Mouse (Mus musculus): ENCODE measurements around the gene Zswim5. TPM values are rescaled to one million over a fixed set of nuclear protein-coding genes. Genes with fewer than 3 reads are reported as not detected.

Gene Zswim5
- polyA plus RNA-seq, 1 experiment from 2014 or later = 11.1 TPM

DNA sequence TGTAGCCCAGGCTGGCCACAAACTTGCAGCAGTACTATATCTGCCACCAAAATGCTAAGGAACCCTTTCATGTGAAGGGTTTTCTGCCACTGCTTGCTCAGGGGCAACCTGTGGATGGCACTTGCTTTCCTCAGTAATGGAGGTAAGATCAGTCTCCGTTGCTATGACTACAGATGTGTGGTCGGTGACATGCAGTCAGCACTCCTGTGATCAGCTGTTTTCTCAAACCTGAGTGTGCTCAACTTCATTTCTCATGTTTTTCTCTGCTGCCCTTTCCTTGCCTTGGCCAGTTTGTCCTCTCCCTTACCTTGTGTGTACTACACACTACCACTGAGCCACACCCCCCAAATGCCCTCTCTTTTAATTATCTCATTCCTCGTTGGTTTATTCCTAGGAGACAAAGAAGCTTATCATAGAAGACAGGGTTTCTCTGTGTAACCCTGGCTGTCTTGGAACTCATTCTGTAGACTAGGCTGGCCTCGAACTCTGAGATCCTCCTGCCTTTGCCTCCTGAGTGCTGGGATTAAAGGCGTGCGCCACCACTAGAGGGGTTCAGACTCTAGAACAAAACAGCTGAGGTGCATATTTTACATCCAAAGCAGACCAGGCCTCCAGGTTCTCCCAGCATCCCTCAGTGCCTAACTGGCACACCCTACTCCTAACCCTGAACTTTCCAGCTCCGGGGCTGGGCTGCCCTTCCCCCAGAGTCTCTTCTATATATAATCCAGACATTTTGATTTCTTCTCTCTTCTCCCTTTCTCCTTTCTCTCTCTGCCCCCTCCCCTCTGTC lies 128.6 kb downstream of the Zswim5 start:
- H3K27ac ChIP-seq (ENCODE audit: low read depth, low read length) = no peak overlapping the region
- peaks cover 38% of the 10 kb centered on the region for H3K36me3 ChIP-seq (ENCODE audit: control insufficient read depth, insufficient read depth, low read length)
- no peak overlapping the region for H3K4me2 ChIP-seq (ENCODE audit: low read length)
- no peaks in the 10 kb centered on the region for H3K9me3 ChIP-seq (replicated peaks; ENCODE audit: control insufficient read depth, low read length)
- H3K4me3 ChIP-seq (ENCODE audit: low read depth, low read length) = no peak overlapping the region
- DNase-seq (ENCODE audit: low spot score) = no peak
- ATAC-seq = no peak
- no peak overlapping the region for H3K9ac ChIP-seq (ENCODE audit: low read length)
- H3K4me1 ChIP-seq (ENCODE audit: control insufficient read depth, insufficient read depth, low read length) = no peaks in the 10 kb centered on the region
- 73% methylated on average over 7 of the region's 7 CpGs for WGBS
- no peaks in the 10 kb centered on the region for H3K27me3 ChIP-seq (replicated peaks; ENCODE audit: control insufficient read depth, insufficient read depth, low read length)

DNA sequence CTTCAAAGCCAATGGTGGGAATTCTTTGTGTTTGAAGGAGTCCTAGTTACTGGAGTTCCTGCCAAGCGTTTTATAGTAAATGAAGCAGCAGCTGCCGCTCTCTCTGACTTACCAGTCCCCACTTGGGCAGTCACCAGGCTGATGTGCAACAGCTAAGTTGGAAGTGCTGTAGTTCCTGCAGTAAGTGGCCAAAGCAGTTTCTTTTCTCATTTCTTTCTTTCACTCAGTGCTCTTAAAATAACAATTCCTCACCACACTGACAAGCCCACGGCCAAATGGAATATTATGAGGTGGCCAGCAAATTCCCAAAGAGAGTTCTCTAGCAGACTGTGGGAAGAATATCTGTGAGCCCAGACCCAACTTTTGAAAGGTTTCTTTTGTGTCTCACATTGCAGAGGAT lies 129.9 kb downstream of the Zswim5 start:
- Histone ChIP-seq H3K4me3 (ENCODE audit: low read depth, low read length) (no peak overlapping the region), H3K9me3 (replicated peaks; ENCODE audit: control insufficient read depth, low read length) (no peaks in the 10 kb centered on the region), H3K4me1 (ENCODE audit: control insufficient read depth, insufficient read depth, low read length) (no peaks in the 10 kb centered on the region), H3K36me3 (ENCODE audit: control insufficient read depth, insufficient read depth, low read length) (peaks cover 26% of the 10 kb centered on the region), H3K27ac (ENCODE audit: low read depth, low read length) (no peak overlapping the region), H3K27me3 (replicated peaks; ENCODE audit: control insufficient read depth, insufficient read depth, low read length) (no peaks in the 10 kb centered on the region), H3K9ac (ENCODE audit: low read length) (no peak overlapping the region), H3K4me2 (ENCODE audit: low read length) (no peak overlapping the region)
- DNase-seq (ENCODE audit: low spot score) (no peak), ATAC-seq (no peak)
- 76% methylated on average over 3 of the region's 3 CpGs for WGBS

DNA sequence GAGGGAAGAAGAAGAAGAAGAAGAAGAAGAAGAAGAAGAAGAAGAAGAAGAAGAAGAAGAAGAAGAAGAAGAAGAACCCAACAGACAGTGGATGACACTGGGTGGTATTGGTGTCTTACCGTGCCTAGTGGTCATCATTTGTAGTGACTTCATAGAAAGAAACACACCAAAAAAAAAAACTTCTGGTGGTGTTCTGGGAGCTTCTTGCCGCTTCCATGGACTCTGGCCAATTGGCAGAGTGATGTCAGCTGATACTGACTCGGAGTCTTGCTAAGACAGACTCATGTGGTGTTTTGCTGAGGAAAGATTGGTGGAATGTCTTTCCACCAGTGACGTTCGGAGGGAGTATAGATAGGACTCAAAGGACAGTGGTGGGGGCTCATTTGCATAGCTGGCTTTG lies 133.1 kb downstream of the Zswim5 start:
- Histone ChIP-seq H3K36me3 (ENCODE audit: control insufficient read depth, insufficient read depth, low read length) (no peaks in the 10 kb centered on the region), H3K4me3 (ENCODE audit: low read depth, low read length) (no peak overlapping the region), H3K4me2 (ENCODE audit: low read length) (no peak overlapping the region), H3K27ac (ENCODE audit: low read depth, low read length) (no peak overlapping the region), H3K9me3 (replicated peaks; ENCODE audit: control insufficient read depth, low read length) (no peaks in the 10 kb centered on the region), H3K9ac (ENCODE audit: low read length) (no peak overlapping the region), H3K4me1 (ENCODE audit: control insufficient read depth, insufficient read depth, low read length) (no peaks in the 10 kb centered on the region), H3K27me3 (replicated peaks; ENCODE audit: control insufficient read depth, insufficient read depth, low read length) (no peaks in the 10 kb centered on the region)
- no peak for DNase-seq (ENCODE audit: low spot score)
- WGBS = 88% methylated on average over 5 of the region's 5 CpGs
- no peak for ATAC-seq

DNA sequence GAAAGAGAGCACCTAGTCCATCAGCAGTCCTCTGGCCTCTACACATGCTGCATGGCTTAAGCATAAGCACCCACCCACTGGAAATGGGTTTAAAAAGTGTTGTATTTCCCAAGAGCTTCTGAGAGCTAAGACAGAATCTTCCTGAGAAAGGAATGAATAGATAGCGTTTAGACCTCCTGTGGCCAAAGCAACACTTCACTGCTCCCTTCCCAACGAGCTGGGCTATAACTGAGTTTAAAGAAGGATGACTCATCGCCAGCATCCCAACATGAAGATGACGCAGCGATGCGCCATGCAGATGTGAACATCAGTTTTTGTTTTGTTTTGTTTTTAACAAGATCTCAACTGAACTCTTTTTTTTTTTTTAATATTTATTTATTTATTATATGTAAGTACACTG lies 136.4 kb downstream of the Zswim5 start:
- Histone ChIP-seq H3K9me3 (replicated peaks; ENCODE audit: control insufficient read depth, low read length) (no peaks in the 10 kb centered on the region), H3K9ac (ENCODE audit: low read length) (no peak overlapping the region), H3K4me1 (ENCODE audit: control insufficient read depth, insufficient read depth, low read length) (no peaks in the 10 kb centered on the region), H3K4me3 (ENCODE audit: low read depth, low read length) (no peak overlapping the region), H3K27me3 (replicated peaks; ENCODE audit: control insufficient read depth, insufficient read depth, low read length) (no peaks in the 10 kb centered on the region), H3K27ac (ENCODE audit: low read depth, low read length) (no peak overlapping the region), H3K36me3 (ENCODE audit: control insufficient read depth, insufficient read depth, low read length) (no peaks in the 10 kb centered on the region), H3K4me2 (ENCODE audit: low read length) (no peak overlapping the region)
- WGBS = 86% methylated on average over 6 of the region's 6 CpGs
- DNase-seq (ENCODE audit: low spot score) (no peak), ATAC-seq (no peak)

DNA sequence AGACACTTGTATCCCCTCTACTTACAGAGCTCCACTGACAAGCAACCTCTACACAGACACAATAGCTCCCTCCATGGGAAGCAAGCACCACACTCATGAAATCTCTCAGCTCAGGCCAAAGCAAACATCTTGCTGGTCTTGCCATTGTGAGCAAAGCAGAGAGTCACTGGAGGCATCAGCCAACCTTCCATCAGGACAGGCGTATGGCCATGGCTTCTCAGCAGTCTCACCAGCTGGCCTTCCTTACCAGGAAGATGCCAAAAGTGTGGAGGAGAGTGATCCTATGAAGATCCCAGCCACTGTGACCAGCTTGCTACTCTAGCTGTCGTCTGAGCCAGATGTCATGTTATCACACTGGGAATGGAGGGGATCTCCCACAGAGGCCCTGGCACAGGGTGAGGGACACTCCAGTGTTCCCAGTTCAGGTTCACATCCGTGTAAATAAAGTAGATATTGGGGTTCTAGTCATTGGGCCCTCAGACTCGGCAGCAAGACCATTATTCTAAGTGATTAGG lies 137.8 kb downstream of the Zswim5 start:
- WGBS = 55% methylated on average over 4 of the region's 4 CpGs
- DNase-seq (ENCODE audit: low spot score) (no peak), ATAC-seq (no peak)

DNA sequence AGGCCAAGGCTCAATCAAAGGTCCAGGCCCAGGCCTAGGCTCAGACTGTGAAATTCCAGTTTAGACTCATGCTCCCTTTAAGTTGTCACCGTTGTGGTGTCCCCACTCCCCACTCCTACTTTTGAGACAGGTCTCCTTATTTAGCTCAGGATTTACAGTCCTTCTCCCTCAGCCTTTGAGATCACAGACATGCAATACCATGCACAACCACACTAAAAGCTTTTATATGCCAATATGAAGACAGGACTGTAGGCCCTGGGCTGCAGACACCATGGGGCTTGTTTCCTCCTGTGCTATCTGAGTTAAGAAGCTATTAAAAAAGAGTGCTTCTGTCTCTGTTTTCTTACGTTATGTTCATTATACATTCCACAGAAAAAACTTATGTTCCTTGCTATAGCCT lies 140.6 kb downstream of the Zswim5 start:
- H3K4me2 ChIP-seq (ENCODE audit: low read length) = no peak overlapping the region
- no peak overlapping the region for H3K9ac ChIP-seq (ENCODE audit: low read length)
- no peaks in the 10 kb centered on the region for H3K4me1 ChIP-seq (ENCODE audit: control insufficient read depth, insufficient read depth, low read length)
- no peak overlapping the region for H3K4me3 ChIP-seq (ENCODE audit: low read depth, low read length)
- no peaks in the 10 kb centered on the region for H3K9me3 ChIP-seq (replicated peaks; ENCODE audit: control insufficient read depth, low read length)
- DNase-seq (ENCODE audit: low spot score) (no peak), ATAC-seq (no peak)
- WGBS = 91% methylated on average over 2 of the region's 2 CpGs
- H3K27me3 ChIP-seq (replicated peaks; ENCODE audit: control insufficient read depth, insufficient read depth, low read length) = no peaks in the 10 kb centered on the region
- H3K27ac ChIP-seq (ENCODE audit: low read depth, low read length) = no peak overlapping the region
- H3K36me3 ChIP-seq (ENCODE audit: control insufficient read depth, insufficient read depth, low read length) = peaks cover 8% of the 10 kb centered on the region; the same call in 1 of the 2 replicates

More for the DNA sequence above, 137.8 kb downstream of the Zswim5 start:
- Histone ChIP-seq H3K36me3 (ENCODE audit: control insufficient read depth, insufficient read depth, low read length) (no peaks in the 10 kb centered on the region), H3K9me3 (replicated peaks; ENCODE audit: control insufficient read depth, low read length) (no peaks in the 10 kb centered on the region), H3K4me3 (ENCODE audit: low read depth, low read length) (no peak overlapping the region), H3K27me3 (replicated peaks; ENCODE audit: control insufficient read depth, insufficient read depth, low read length) (no peaks in the 10 kb centered on the region), H3K4me2 (ENCODE audit: low read length) (no peak overlapping the region), H3K27ac (ENCODE audit: low read depth, low read length) (no peak overlapping the region), H3K9ac (ENCODE audit: low read length) (no peak overlapping the region), H3K4me1 (ENCODE audit: control insufficient read depth, insufficient read depth, low read length) (no peaks in the 10 kb centered on the region)

DNA sequence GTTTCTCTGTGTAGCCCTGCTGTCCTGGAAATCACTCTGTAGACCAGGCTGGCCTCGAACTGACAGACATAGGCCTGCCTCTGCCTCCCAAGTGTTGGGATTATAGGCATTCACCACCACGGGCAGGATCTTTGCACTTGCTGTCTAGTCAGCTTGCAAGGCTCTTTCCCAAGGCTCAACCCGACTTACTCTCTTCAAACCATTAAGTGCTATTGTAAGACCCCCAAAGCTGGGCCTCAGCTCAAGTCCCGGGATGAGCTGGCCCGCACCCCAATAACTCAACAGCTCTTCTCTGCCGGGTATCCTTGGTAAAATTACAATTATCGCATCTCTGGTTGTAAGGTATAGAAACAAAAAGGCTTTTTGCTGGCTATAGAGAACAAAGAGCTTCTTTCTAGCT lies 141.2 kb downstream of the Zswim5 start:
- 78% methylated on average over 7 of the region's 7 CpGs for WGBS
- Histone ChIP-seq H3K36me3 (ENCODE audit: control insufficient read depth, insufficient read depth, low read length) (peaks cover 13% of the 10 kb centered on the region; the same call in 1 of the 2 replicates), H3K9ac (ENCODE audit: low read length) (no peak overlapping the region), H3K4me1 (ENCODE audit: control insufficient read depth, insufficient read depth, low read length) (no peaks in the 10 kb centered on the region), H3K4me3 (ENCODE audit: low read depth, low read length) (no peak overlapping the region), H3K27ac (ENCODE audit: low read depth, low read length) (no peak overlapping the region), H3K9me3 (replicated peaks; ENCODE audit: control insufficient read depth, low read length) (no peaks in the 10 kb centered on the region), H3K27me3 (replicated peaks; ENCODE audit: control insufficient read depth, insufficient read depth, low read length) (no peaks in the 10 kb centered on the region), H3K4me2 (ENCODE audit: low read length) (no peak overlapping the region)
- no peak for DNase-seq (ENCODE audit: low spot score)
- no peak for ATAC-seq

DNA sequence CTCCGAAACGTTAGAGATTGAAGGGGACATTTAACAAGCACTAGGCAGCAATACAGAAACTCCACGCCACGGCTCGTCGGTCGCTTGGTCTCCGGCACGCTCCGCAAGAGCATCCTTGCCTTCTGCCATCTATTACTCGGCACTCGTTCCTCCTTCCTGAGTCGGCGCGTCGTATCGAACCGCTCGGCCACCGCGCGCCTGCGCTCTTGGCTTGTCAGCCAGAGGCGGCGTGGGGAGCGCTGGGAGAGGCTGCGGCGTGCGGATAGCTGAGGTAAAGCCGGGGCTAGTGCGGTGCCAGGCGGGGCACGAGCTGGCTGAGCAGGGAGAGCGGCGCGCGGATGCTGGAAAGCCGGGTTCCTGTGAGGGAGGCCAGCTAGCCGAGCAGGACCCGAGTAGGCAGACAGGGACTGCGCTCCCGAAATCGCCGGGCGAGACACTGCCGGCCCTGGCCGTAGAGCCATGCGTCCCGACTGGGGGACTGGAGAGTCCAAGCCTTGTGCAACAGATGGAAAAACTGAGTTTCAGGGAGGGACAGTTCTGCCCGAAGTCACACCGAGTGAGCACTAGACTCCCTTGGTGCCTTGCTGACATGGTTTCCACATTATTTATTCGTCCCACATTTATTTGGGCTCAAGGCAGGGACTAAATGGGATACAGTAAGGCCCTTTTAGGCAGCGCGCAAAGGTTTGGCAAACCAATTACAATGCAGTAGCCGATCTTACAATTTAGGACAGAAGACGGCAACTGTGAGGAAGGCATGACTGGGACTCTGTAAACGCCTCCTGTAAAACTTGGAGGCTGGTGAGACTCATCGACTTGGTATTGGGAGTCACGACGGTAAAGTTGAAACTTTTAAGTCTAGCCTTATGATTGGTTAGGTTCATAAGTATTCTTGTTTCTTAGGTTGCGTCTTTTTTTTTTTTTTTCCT lies 142.3 kb downstream of the Zswim5 start, which contains the start of gene Eif2b3:
TSS of gene Eif2b3 (plus strand) at position 197 of the 929 bp plus-strand sequence.
- H3K9ac ChIP-seq (ENCODE audit: low read length) = peak within 1 kb of the TSS; percentile 83
- peak within 1 kb of the TSS; percentile 84 for H3K4me3 ChIP-seq (ENCODE audit: low read depth, low read length)
- ATAC-seq = peak; percentile 99
- H3K36me3 ChIP-seq (ENCODE audit: control insufficient read depth, insufficient read depth, low read length) = peaks cover 18% of the 10 kb centered on the region; the same call in 1 of the 2 replicates
- DNase-seq (ENCODE audit: low spot score) = peak; percentile 97
- no peaks in the 10 kb centered on the region for H3K27me3 ChIP-seq (replicated peaks; ENCODE audit: control insufficient read depth, insufficient read depth, low read length)
- no peaks in the 10 kb centered on the region for H3K4me1 ChIP-seq (ENCODE audit: control insufficient read depth, insufficient read depth, low read length)
- WGBS = under 1% methylated on average over 61 of the region's 61 CpGs
- H3K9me3 ChIP-seq (replicated peaks; ENCODE audit: control insufficient read depth, low read length) = no peaks in the 10 kb centered on the region
- peak within 1 kb of the TSS; percentile 68 for H3K4me2 ChIP-seq (ENCODE audit: low read length)
- H3K27ac ChIP-seq (ENCODE audit: low read depth, low read length) = no peak within 1 kb of the TSS
